Mouse (Mus musculus) erythroblast, embryonic 14.5 days (primary cell): ENCODE measurements at regions not wholly inside any gene's neighbourhood (a gene's known extent, or its start where the extent isn't known, plus 50 kb on each side); places are given as distances from the start of the nearest gene placed in this dataset.

Source experiments
- GATA1 ChIP-seq: IDR thresholded peaks from 2 replicates; pipeline ENCODE4 v1.6.1; 2012; ENCODE audit warnings: low read length, inconsistent platforms, mixed read lengths
- TAL1 ChIP-seq: IDR thresholded peaks from 3 replicates; pipeline ENCODE4 v1.6.1; 2012; ENCODE audit warnings: low read length, inconsistent platforms, mixed read lengths

DNA sequence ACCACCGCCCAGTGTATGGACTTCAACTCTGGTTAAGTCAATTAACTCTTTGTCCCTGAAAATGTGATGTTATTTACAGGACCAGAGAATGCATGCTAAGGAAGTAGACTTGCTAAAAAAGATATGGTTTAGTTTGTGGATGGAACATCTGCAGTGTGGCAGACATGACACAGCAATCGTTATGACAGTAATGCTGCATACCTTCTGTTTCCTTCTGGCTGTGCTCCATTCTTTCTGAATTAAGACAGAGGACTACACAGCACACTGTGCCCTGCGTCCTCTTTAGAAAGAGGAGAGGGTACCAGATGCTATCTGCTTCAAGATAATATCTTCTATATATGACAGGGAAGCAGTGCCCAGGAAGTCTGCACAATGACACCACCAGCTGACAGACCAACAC lies 146.6 kb upstream of the Rbms1 start:
- no peak for TF ChIP-seq TAL1
- no peak for TF ChIP-seq GATA1
